Mouse (Mus musculus): ENCODE data around the gene Nap1l3. TPM values are rescaled to one million over a fixed set of nuclear protein-coding genes. Genes with fewer than 3 reads are reported as not detected.

The Nap1l3 gene
- polyA plus RNA-seq (2014; fragmentation: Nextera tagmentation; extraction: Ambion mirVana) = 4.0 and 4.3 TPM in 2 replicates

DNA sequence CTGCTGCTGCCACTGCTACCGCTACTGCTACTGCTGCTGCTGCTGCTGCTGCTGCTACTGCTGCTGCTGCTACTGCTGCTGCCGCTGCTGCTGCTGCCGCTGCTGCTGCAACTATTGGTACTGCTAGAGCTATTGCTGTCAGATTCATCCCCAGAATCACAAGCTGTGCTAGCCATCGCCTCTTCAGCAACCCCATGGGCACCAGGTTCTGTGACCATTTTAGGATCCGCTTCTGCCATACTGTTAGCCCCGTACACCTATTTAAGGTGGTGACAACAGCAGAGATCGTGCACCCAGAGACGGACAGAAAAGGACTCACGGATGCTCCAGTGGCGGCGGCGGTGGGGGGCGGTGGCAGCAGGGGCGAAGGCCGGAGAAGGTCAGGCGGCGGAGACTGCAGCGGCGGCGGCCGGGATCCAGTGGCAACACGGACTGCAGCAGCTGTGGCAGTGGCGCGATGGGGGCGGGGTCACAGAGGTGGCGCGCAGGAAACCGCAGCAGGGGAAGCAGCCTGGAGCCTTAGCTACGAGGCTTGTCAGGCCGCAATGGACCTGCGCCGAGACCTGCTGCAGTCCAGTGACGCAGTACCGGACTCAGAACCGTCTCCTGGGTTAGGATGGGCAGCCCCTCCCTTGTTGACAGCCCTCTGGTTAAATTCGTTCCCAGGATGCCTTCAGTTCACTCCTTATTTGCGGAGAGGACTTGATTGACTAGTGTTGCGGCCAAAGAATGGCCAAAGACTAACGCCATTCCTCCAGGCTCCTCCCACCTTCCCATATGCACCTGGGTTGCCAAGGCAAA is at the start of gene Nap1l3:
TSS of gene Nap1l3 (minus strand) at position 621 of the 801 bp plus-strand sequence.
- ATAC-seq (replicated peaks; ENCODE audit: low FRiP score, low TSS enrichment, low read depth) (peak; percentile 98), DNase-seq (ENCODE audit: low spot score) (peak; percentile 82)
- peak within 1 kb of the TSS; percentile 41 for H3K4me3 ChIP-seq (ENCODE audit: low read depth, low read length)
- no peak within 1 kb of the TSS for H3K27ac ChIP-seq (ENCODE audit: low read depth)
- peak within 1 kb of the TSS; percentile 35 for H3K9ac ChIP-seq (ENCODE audit: low read length)
- no peaks in the 10 kb centered on the region for H3K4me1 ChIP-seq (replicated peaks; ENCODE audit: control insufficient read depth, insufficient read depth, low read length)
- H3K9me3 ChIP-seq (ENCODE audit: control insufficient read depth, low read length) = no peaks in the 10 kb centered on the region
- H3K36me3 ChIP-seq (ENCODE audit: control insufficient read depth, insufficient read depth, low read length) = no peaks in the 10 kb centered on the region
- H3K4me2 ChIP-seq (ENCODE audit: low read length) = peak within 1 kb of the TSS; percentile 47
- WGBS = 11% methylated on average over 29 of the region's 39 CpGs
- H3K27me3 ChIP-seq (replicated peaks; ENCODE audit: control insufficient read depth, insufficient read depth, low read length) = no peaks in the 10 kb centered on the region

- no peak for DNase-seq (ENCODE audit: low spot score)
- no peak overlapping the region for H3K9ac ChIP-seq (ENCODE audit: low read length)
- H3K4me1 ChIP-seq (replicated peaks; ENCODE audit: control insufficient read depth, insufficient read depth, low read length) = no peaks in the 10 kb centered on the region
- peak overlapping the region; percentile 41 for H3K4me3 ChIP-seq (ENCODE audit: low read depth, low read length)
- peak overlapping the region; percentile 47 for H3K4me2 ChIP-seq (ENCODE audit: low read length)
- no peaks in the 10 kb centered on the region for H3K9me3 ChIP-seq (ENCODE audit: control insufficient read depth, low read length)
- WGBS = 18% methylated on average over 8 of the region's 8 CpGs
- no peaks in the 10 kb centered on the region for H3K36me3 ChIP-seq (ENCODE audit: control insufficient read depth, insufficient read depth, low read length)
- ATAC-seq (replicated peaks; ENCODE audit: low FRiP score, low TSS enrichment, low read depth) = peak; percentile 45; the same call in 1 of the 2 replicates
- no peaks in the 10 kb centered on the region for H3K27me3 ChIP-seq (replicated peaks; ENCODE audit: control insufficient read depth, insufficient read depth, low read length)
- no peak overlapping the region for H3K27ac ChIP-seq (ENCODE audit: low read depth)
Observed at GRCm38 (mm10) chrX:122397652-122398051, 451 bp upstream of the Nap1l3 start.
